Mouse (Mus musculus): ENCODE measurements at regions not wholly inside any gene's neighbourhood (a gene's known extent, or its start where the extent isn't known, plus 50 kb on each side); places are given as distances from the start of the nearest gene placed in this dataset.

DNA sequence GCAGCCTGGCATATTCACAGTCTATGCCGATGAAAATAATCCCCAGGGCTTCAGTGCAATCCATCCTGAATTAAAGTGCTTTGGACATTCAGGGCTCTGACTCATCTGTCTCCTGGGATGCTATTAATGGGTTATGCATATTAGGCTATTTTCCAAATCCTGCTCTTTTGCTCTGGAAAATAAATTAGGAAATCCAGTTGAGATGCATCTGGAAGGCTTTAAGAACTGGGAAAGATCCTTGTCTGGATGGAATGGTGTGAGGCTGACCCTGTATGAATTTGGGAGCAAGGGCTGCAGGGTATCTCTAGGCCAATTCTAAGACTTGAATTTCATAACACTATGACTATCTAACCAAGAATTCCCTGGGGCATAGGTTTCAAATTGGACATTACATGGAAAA, 234.5 kb upstream of the Prkcq start:
- TF ChIP-seq CTCF (IDR thresholded peaks at IDR 0.05): no peak
- no peak for ATAC-seq (ENCODE audit: low FRiP score)
- 30% methylated on average over 1 of the region's 1 CpGs for WGBS

DNA sequence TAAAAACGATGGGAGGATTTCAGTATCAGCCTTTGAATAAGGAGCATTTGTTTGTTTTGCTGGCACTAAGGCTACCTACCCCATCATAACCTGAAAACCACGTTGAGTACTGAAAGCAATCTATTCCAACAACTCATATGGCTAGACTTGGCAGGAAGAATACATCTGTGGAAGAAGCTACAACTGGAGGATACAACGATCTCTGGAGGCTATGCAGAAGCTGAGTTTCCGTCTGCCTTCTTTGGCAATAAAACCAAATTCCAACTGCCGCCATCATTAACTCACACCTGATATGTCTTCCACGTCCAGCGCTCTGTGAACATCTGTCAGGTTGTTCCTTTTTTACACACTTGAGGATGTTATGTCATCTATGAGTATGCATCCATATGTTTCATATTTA, 206.7 kb upstream of the Prkcq start:
- H3K9me3 ChIP-seq (ENCODE audit: low read length): no peaks in the 10 kb centered on the region
- no peaks in the 10 kb centered on the region for H3K4me1 ChIP-seq (ENCODE audit: insufficient read depth, low read length)
- 87% methylated on average over 7 of the region's 7 CpGs for WGBS
- H3K36me3 ChIP-seq (ENCODE audit: insufficient read depth, low read length): no peaks in the 10 kb centered on the region
- no peak overlapping the region for H3K4me2 ChIP-seq (ENCODE audit: low read depth, low read length, poor library complexity, severe bottlenecking)
- no peak overlapping the region for H3K4me3 ChIP-seq (ENCODE audit: low read depth, low read length)
- H3K27ac ChIP-seq (ENCODE audit: low read depth, low read length): no peak overlapping the region
- no peak for ATAC-seq (ENCODE audit: low FRiP score)
- TF ChIP-seq CTCF (IDR thresholded peaks at IDR 0.05): no peak
- H3K9ac ChIP-seq (replicated peaks; ENCODE audit: low read length, poor library complexity, severe bottlenecking): no peak overlapping the region
- H3K27me3 ChIP-seq (ENCODE audit: insufficient read depth, low read length): no peaks in the 10 kb centered on the region
- no peak for DNase-seq (ENCODE audit: low spot score)

More for the DNA sequence above, 234.5 kb upstream of the Prkcq start:
- no peak overlapping the region for H3K9ac ChIP-seq (replicated peaks; ENCODE audit: low read length, poor library complexity, severe bottlenecking)
- no peaks in the 10 kb centered on the region for H3K9me3 ChIP-seq (ENCODE audit: low read length)
- no peak overlapping the region for H3K4me3 ChIP-seq (ENCODE audit: low read depth, low read length)
- no peak overlapping the region for H3K27ac ChIP-seq (ENCODE audit: low read depth, low read length)
- no peaks in the 10 kb centered on the region for H3K4me1 ChIP-seq (ENCODE audit: insufficient read depth, low read length)
- H3K4me2 ChIP-seq (ENCODE audit: low read depth, low read length, poor library complexity, severe bottlenecking): no peak overlapping the region
- no peaks in the 10 kb centered on the region for H3K27me3 ChIP-seq (ENCODE audit: insufficient read depth, low read length)
- DNase-seq (ENCODE audit: low spot score): no peak
- H3K36me3 ChIP-seq (ENCODE audit: insufficient read depth, low read length): no peaks in the 10 kb centered on the region

DNA sequence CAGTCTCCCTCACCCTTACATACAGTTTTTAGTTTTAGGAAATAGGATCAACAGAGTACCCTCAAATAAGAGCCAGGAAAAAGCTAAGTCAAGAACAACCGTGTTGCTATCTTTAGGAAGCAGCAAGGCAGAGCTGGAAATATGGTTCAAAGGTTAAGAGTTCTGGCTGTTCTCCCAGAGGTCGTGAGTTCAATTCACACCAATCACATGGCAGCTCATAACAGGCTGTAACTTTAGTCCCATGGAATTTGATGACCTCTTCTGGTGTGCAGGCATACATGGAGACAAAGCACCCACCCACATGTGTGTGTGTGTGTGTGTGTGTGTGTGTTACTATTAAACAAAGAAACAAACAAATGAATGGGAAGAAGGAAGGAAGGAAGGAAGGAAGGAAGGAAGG, 205.0 kb upstream of the Prkcq start:
- no peaks in the 10 kb centered on the region for H3K27me3 ChIP-seq (ENCODE audit: insufficient read depth, low read length)
- no peaks in the 10 kb centered on the region for H3K36me3 ChIP-seq (ENCODE audit: insufficient read depth, low read length)
- no peak overlapping the region for H3K4me3 ChIP-seq (ENCODE audit: low read depth, low read length)
- ATAC-seq (ENCODE audit: low FRiP score) (no peak), DNase-seq (ENCODE audit: low spot score) (no peak)
- H3K4me1 ChIP-seq (ENCODE audit: insufficient read depth, low read length): no peaks in the 10 kb centered on the region
- no peak for TF ChIP-seq CTCF (IDR thresholded peaks at IDR 0.05)
- H3K4me2 ChIP-seq (ENCODE audit: low read depth, low read length, poor library complexity, severe bottlenecking): no peak overlapping the region
- 89% methylated on average over 2 of the region's 2 CpGs for WGBS
- H3K27ac ChIP-seq (ENCODE audit: low read depth, low read length): no peak overlapping the region
- H3K9ac ChIP-seq (replicated peaks; ENCODE audit: low read length, poor library complexity, severe bottlenecking): no peak overlapping the region
- H3K9me3 ChIP-seq (ENCODE audit: low read length): no peaks in the 10 kb centered on the region

DNA sequence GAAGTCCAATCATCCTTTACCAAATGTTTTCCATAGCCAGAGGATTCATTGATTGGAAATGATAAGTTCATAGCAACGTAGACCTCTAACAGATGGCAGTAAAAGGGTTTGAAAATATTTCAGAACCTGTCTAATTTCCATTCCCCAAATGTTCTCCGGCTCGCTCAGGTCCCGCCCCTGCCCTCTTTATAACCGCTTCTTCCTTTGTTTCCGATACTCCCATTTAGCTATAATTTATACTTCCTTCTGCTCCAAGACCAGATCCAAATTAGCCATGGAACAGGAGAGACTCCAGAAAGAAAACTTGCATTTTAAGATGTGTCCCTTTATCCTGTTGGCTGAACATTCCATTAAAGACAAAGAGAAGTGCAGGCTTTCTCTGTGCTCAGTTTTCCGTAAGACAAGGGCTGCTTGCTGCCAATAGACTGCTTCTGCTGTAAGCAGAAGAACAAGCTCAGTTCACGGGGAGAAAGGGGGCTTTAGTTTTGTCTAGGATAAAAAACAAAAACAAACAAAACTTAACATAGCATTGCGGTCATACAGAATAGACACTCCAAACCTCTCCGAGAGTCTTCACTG, 202.7 kb upstream of the Prkcq start:
- Histone ChIP-seq H3K4me2 (ENCODE audit: low read depth, low read length, poor library complexity, severe bottlenecking) (no peak overlapping the region), H3K4me1 (ENCODE audit: insufficient read depth, low read length) (no peaks in the 10 kb centered on the region), H3K9ac (replicated peaks; ENCODE audit: low read length, poor library complexity, severe bottlenecking) (no peak overlapping the region), H3K4me3 (ENCODE audit: low read depth, low read length) (no peak overlapping the region), H3K36me3 (ENCODE audit: insufficient read depth, low read length) (no peaks in the 10 kb centered on the region), H3K9me3 (ENCODE audit: low read length) (no peaks in the 10 kb centered on the region), H3K27me3 (ENCODE audit: insufficient read depth, low read length) (no peaks in the 10 kb centered on the region), H3K27ac (ENCODE audit: low read depth, low read length) (no peak overlapping the region)
- WGBS: 71% methylated on average over 10 of the region's 10 CpGs
- ATAC-seq (ENCODE audit: low FRiP score): no peak
- no peak for TF ChIP-seq CTCF (IDR thresholded peaks at IDR 0.05)
- no peak for DNase-seq (ENCODE audit: low spot score)

DNA sequence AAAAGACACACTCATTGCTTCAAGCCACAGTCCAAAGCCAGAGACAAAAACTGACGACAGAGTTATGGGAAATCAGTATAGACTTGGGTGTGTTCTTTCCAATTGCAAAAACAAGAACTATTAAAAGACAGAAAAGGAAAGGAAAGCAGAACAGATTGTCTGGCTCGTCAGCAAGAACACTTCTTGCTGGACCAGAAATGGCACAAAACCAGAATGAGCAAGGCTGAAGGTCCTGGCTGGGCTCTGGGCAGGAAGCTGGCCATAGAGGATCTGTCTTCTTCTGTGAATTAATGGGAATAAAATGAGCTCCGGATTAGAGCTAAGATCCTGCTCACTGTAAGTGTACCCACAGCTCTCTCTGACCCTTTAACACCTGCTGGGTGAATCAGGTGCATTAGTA, 199.9 kb upstream of the Prkcq start:
- Histone ChIP-seq H3K27me3 (ENCODE audit: insufficient read depth, low read length) (no peaks in the 10 kb centered on the region), H3K9ac (replicated peaks; ENCODE audit: low read length, poor library complexity, severe bottlenecking) (no peak overlapping the region), H3K4me1 (ENCODE audit: insufficient read depth, low read length) (no peaks in the 10 kb centered on the region), H3K9me3 (ENCODE audit: low read length) (no peaks in the 10 kb centered on the region), H3K36me3 (ENCODE audit: insufficient read depth, low read length) (no peaks in the 10 kb centered on the region), H3K4me3 (ENCODE audit: low read depth, low read length) (no peak overlapping the region), H3K27ac (ENCODE audit: low read depth, low read length) (no peak overlapping the region), H3K4me2 (ENCODE audit: low read depth, low read length, poor library complexity, severe bottlenecking) (no peak overlapping the region)
- no peak for TF ChIP-seq CTCF (IDR thresholded peaks at IDR 0.05)
- DNase-seq (ENCODE audit: low spot score) (no peak), ATAC-seq (ENCODE audit: low FRiP score) (no peak)
- 76% methylated on average over 3 of the region's 3 CpGs for WGBS

DNA sequence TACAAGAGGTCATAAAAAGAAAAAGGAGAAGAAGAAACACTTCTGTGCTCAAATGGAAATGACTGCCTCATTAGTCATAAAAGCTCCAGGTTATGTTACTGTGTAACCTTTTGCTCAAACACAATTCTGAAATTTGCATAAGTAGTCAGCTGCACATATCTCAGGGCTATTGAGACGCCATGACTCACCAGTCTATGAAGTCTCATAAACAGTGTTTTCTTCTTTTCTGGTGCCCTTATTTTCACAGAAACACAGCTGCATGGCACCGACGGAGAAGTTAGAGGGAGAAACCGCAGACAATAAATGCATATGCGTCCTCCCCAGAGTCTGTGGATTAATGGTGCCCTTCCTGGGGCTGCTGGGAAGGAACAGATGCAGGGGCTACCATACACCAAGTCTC, 193.1 kb upstream of the Prkcq start:
- no peaks in the 10 kb centered on the region for H3K4me1 ChIP-seq (ENCODE audit: insufficient read depth, low read length)
- no peak overlapping the region for H3K4me3 ChIP-seq (ENCODE audit: low read depth, low read length)
- WGBS: 83% methylated on average over 5 of the region's 5 CpGs
- TF ChIP-seq CTCF (IDR thresholded peaks at IDR 0.05): no peak
- DNase-seq (ENCODE audit: low spot score) (no peak), ATAC-seq (ENCODE audit: low FRiP score) (no peak)
- no peaks in the 10 kb centered on the region for H3K9me3 ChIP-seq (ENCODE audit: low read length)
- H3K36me3 ChIP-seq (ENCODE audit: insufficient read depth, low read length): no peaks in the 10 kb centered on the region
- no peak overlapping the region for H3K9ac ChIP-seq (replicated peaks; ENCODE audit: low read length, poor library complexity, severe bottlenecking)
- H3K27me3 ChIP-seq (ENCODE audit: insufficient read depth, low read length): no peaks in the 10 kb centered on the region
- no peak overlapping the region for H3K27ac ChIP-seq (ENCODE audit: low read depth, low read length)
- no peak overlapping the region for H3K4me2 ChIP-seq (ENCODE audit: low read depth, low read length, poor library complexity, severe bottlenecking)

Data from midbrain, postnatal 0 days (tissue).